8 mouse cellular contexts compared by ENCODE assay signal in the genomic region with DNA sequence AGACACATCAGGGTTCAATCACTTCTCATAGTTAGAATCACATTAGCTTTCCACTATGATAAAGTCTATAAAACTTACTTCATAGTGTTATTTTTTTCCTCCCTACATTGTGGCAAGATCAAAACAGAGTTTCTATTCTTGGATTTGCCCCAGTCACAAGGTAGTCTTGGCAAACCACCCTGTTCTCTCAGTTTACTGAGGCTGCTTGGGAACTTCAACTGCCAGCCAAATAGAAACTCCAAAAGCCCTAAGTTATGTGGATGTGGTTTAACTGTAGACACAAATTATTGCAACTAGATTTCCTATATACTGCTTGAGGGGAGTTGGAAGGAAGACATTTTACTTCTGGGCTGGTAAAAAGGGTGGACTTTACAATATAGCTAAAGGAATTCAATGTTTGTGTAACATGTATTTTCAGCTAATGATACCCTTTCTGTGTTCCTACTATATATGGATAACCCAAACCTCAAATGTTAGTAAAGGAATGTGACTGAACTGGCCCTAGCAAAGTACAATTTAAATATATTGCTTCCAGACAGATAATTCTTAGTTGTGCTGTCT. TPM values are rescaled to one million over a fixed set of nuclear protein-coding genes. Genes with fewer than 3 reads are reported as not detected.
DNase-seq lines count a peak whose midpoint lies in the region; ATAC-seq and TF ChIP-seq lines count a peak whose summit lies in the region.

Gene Pik3ip1 (plus strand): TSS at position 511 of the 561 bp plus-strand sequence.

- H3K4me2 ChIP-seq in forebrain, embryonic 14.5 days (ENCODE audit: low read length) = peak within 1 kb of the TSS; percentile 100
- peak within 1 kb of the TSS; percentile 82 for H3K4me2 ChIP-seq in liver, embryonic 12.5 days

- peak in 1 of 2 experiments; percentile 44 for DNase-seq in frontal cortex, adult 2 months (ENCODE audit: extremely low spot score in 1 of 2, low spot score in 1 of 2)
- DNase-seq in forebrain, embryonic 14.5 days (ENCODE audit: low spot score) = no peak
- no peak for DNase-seq in ovary, postnatal 10 days (ENCODE audit: low spot score)
- DNase-seq in urinary bladder, postnatal 14 days (ENCODE audit: low spot score) = no peak

- peaks cover 60% of the 10 kb centered on the region for H3K4me1 ChIP-seq in E14TG2a.4 (replicated peaks; ENCODE audit: low read depth, low read length)
- H3K4me1 ChIP-seq in forebrain, embryonic 14.5 days (ENCODE audit: control insufficient read depth, insufficient read depth, low read length) = peaks cover 7% of the 10 kb centered on the region; the same call in 1 of the 2 replicates
- peaks cover 28% of the 10 kb centered on the region for H3K4me1 ChIP-seq in liver, embryonic 12.5 days

- H3K36me3 ChIP-seq in E14TG2a.4 (ENCODE audit: insufficient read depth, low read length) = peaks cover 14% of the 10 kb centered on the region; the same call in 1 of the 2 replicates
- peaks cover 10% of the 10 kb centered on the region; the same call in 1 of the 2 replicates for H3K36me3 ChIP-seq in forebrain, embryonic 14.5 days (ENCODE audit: control insufficient read depth, insufficient read depth, low read length)
- H3K36me3 ChIP-seq in liver, embryonic 12.5 days = no peaks in the 10 kb centered on the region

- H3K9me3 ChIP-seq in E14TG2a.4 (ENCODE audit: low read length) = no peaks in the 10 kb centered on the region
- no peaks in the 10 kb centered on the region for H3K9me3 ChIP-seq in forebrain, embryonic 14.5 days (replicated peaks; ENCODE audit: control insufficient read depth, low read length)
- H3K9me3 ChIP-seq in liver, embryonic 12.5 days (replicated peaks) = no peaks in the 10 kb centered on the region

- H3K9ac ChIP-seq in forebrain, embryonic 14.5 days (ENCODE audit: low read length) = peak within 1 kb of the TSS; percentile 63
- 0 out of 2 replicates have a peak within 1 kb of the TSS, but pooled peaks have one; percentile 7 for H3K9ac ChIP-seq in liver, embryonic 12.5 days

- H3K27me3 ChIP-seq in E14TG2a.4 (ENCODE audit: insufficient read depth, low read length) = peaks cover 9% of the 10 kb centered on the region; the same call in 1 of the 2 replicates
- no peaks in the 10 kb centered on the region for H3K27me3 ChIP-seq in forebrain, embryonic 14.5 days (replicated peaks; ENCODE audit: control insufficient read depth, insufficient read depth, low read length)
- peaks cover 49% of the 10 kb centered on the region for H3K27me3 ChIP-seq in liver, embryonic 12.5 days (replicated peaks)

- TF ChIP-seq CTCF in E14TG2a.4 (conservative IDR thresholded peaks at IDR 0.05; ENCODE audit: low read length) = no peak

- peak within 1 kb of the TSS; percentile 79 for H3K4me3 ChIP-seq in E14TG2a.4 (replicated peaks; ENCODE audit: low read length)
- H3K4me3 ChIP-seq in forebrain, embryonic 14.5 days (ENCODE audit: low read depth, low read length) = peak within 1 kb of the TSS; percentile 56
- peak within 1 kb of the TSS; percentile 49 for H3K4me3 ChIP-seq in liver, embryonic 12.5 days

- peak within 1 kb of the TSS; percentile 15; the same call in 1 of the 2 replicates for H3K27ac ChIP-seq in forebrain, embryonic 14.5 days (ENCODE audit: low read depth, low read length)
- H3K27ac ChIP-seq in liver, embryonic 12.5 days = no peak within 1 kb of the TSS

- no peak for ATAC-seq in frontal cortex, adult (ENCODE audit: low TSS enrichment)
- ATAC-seq in forebrain, embryonic 14.5 days = no peak
- ATAC-seq in hematopoietic stem cell, adult 5-6 weeks (replicated peaks in 1 of 2; ENCODE audit: insufficient read depth in 1 of 2, low FRiP score in 2 of 2, low TSS enrichment in 1 of 2, low read depth in 1 of 2, poor library complexity in 2 of 2, severe bottlenecking in 2 of 2) = no peak
- ATAC-seq in liver, embryonic 12.5 days = no peak

RNA-seq across cellular contexts. Expression of gene Pik3ip1, which starts in this region (rescaled TPM):
- polyA plus RNA-seq in frontal cortex, adult 2 months (2012; rRNA removed) = 43.9 and 45.8 TPM in 2 replicates
- polyA plus RNA-seq in forebrain, embryonic 14.5 days (2014; fragmentation: Nextera tagmentation; extraction: Ambion mirVana) = 27.8 TPM in 2 replicates
- total RNA-seq in hematopoietic stem cell, adult 5-6 weeks (2017) = 89.8 and 116 TPM in 2 replicates
- 1.8 and 2.1 TPM in 2 replicates for polyA plus RNA-seq in liver, embryonic 12.5 days (2016; fragmentation: Nextera tagmentation; extraction: Ambion mirVana)
